Mouse (Mus musculus) retina, embryonic 14.5 days (tissue): ENCODE data around the gene Plekhg6.

ENCODE experiments used
- DNase-seq: peaks from one replicate; pipeline ENCODE4 v3.0.0-alpha.2; 2015; ENCODE audit warnings: low spot score

The Plekhg6 gene

GRCm38 (mm10) chr6:125380372-125381360, at the start of gene Plekhg6:
Gene Plekhg6 (minus strand): TSS chr6:125380793.
- no peak for DNase-seq

- no peak for DNase-seq
These were observed 49.1 kb upstream of the Plekhg6 start for GRCm38 (mm10) chr6:125429741-125430140.

DNA sequence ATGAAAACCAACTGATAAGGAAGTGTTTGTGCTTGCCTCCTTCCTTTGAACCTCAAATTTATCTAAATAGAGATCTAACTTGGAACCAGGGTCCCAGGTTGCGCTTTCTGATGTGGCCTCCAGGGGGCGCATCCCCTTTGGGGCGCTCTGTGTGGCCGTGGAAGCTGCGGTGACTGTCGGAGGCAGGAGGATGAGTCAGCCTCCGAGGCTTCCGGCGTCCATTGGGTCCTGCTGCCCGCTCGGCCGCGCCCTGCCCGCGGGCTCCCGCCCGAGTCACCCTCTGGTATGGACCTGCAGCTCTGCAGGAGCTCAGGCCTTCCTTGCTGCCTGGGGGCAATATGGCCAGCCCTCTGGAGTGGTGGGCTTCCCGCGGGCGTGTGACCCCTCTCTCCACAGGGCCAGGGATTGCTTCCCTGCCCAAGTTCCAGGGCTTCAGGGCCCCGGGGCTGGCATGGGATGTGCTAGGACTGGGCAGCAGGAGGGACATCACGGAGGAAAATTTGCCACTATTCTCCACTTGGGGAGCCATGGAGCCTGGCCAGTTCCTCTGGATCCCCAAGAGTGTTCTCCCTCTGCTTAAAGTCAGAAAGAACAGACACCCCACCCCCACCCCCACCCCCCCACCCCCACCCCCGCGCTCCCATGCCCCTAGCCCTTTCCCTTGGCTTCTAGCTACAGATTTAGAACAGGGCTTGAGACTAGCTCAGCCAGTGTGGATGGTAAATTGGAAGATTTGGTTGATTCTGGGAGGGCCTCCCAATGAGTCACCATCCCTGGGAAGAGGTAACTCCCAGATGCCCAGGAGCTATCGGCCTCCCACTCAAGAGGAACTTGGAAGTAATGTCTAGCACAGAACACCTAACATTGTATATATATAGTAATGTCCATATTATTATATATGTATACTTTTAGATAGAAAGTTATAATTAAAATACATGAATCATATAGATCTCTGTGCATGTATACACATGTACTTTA, 46.1 kb upstream of the Plekhg6 start:
- DNase-seq, result peak; percentile 90

DNA sequence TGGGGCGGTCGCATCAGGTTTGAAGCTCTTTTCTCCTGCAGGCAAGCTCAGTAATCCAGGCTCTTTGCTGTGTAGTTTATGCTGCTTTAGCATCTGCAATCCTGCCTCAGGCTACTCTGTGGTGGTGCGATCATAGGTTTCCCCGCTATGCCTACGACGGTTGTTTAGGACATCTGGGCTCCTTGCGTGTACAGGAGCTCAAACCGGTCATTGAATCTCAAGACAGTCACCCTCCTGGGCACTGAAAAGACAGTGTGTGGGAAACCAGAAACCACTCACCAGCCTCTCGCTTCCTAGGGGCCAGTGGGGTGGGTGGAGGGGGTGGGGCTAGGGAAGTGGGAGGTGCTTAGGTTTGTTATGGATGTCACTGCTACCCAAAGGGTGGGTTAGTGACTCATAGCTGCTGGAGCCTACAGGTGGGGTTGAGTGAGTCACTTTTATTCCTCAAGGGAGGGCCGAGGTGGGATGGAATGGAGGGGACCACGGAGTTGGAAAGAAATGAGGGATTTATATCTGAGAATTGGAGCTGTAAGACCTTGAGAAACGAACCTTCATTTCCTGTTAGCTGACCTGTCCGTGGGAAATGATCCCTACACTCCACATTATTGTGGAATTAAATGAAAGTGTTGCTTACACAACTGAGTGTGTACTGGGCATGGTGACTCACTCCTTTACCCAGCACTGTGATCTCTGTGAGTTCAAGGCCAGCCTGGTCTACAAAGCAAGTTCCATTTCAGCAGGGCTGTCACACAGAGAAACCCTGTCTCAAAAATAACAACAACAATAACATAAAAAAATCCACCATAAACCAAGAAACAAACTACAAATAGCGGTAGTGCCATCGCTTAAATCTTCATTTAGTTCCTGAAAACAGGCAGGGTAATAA, 44.9 kb upstream of the Plekhg6 start:
- no peak for DNase-seq

DNA sequence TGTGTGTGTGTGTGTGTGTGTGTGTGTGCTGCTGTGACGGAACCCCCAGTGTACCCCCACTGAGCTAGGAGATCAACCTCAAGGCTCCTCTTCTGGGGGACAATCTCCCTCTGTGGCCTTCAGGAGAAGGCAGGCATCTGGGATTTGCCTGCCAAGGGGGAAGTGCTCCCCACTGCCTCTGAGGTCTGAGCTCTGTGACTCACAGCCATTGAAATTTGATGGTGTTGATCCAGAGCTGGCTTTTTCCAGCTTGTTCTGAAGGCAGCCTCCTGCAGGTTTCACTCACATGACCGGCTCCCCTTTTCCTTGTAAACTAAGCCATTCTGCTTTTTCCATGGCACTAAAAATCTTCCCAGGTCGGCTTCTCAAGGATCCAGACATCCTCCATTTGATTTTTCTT, 43.6 kb upstream of the Plekhg6 start:
- no peak for DNase-seq

- DNase-seq, result no peak
These were observed 42.9 kb upstream of the Plekhg6 start for GRCm38 (mm10) chr6:125423507-125423906.

- no peak for DNase-seq
These were observed 42.5 kb upstream of the Plekhg6 start for GRCm38 (mm10) chr6:125423099-125423498.

- peak; percentile 78 for DNase-seq
These were observed 41.6 kb upstream of the Plekhg6 start for GRCm38 (mm10) chr6:125422051-125422822.

GRCm38 (mm10) chr6:125420458-125421063, 40.0 kb upstream of the Plekhg6 start:
- DNase-seq, result no peak

- DNase-seq, result peak; percentile 96
These were observed 38.2 kb upstream of the Plekhg6 start for GRCm38 (mm10) chr6:125418744-125419143.

- DNase-seq, result no peak
These were observed 32.7 kb upstream of the Plekhg6 start for GRCm38 (mm10) chr6:125413326-125413725.

- DNase-seq, result no peak
These were observed 31.1 kb upstream of the Plekhg6 start for GRCm38 (mm10) chr6:125411661-125412060.

- DNase-seq, result no peak
These were observed 30.5 kb upstream of the Plekhg6 start for GRCm38 (mm10) chr6:125410995-125411547.

- DNase-seq, result no peak
These were observed 30.0 kb upstream of the Plekhg6 start for GRCm38 (mm10) chr6:125410551-125410950.

- DNase-seq, result no peak
These were observed 27.1 kb upstream of the Plekhg6 start for GRCm38 (mm10) chr6:125407657-125408056.

GRCm38 (mm10) chr6:125407224-125407623, 26.6 kb upstream of the Plekhg6 start:
- no peak for DNase-seq

GRCm38 (mm10) chr6:125405461-125406382, 25.1 kb upstream of the Plekhg6 start:
- DNase-seq, result no peak

DNA sequence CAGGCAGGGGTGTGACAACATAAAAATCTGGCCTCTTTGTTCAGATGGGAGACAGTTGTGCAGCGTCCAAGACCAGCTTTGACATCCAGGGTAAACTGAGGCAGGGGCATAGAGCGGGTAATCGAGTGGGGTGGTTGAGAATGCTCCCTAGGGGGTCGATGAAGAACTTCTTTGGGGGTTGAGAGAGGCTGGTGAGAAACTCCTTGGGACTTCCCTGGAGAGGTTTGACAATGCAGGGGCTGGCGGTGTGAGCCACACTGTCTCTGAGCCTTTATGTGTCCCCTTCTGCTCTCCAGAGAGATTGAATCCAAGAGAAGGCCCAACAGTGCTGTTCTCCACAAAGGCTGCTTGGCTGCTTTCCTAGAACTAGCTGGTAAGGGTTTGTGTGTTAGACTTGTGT, 9.3 kb upstream of the Plekhg6 start:
- DNase-seq, result no peak

- DNase-seq, result no peak
These were observed 5.5 kb upstream of the Plekhg6 start for GRCm38 (mm10) chr6:125386080-125386479.
